Mouse (Mus musculus): ENCODE data around the gene Ssh1. TPM values are rescaled to one million over a fixed set of nuclear protein-coding genes. Genes with fewer than 3 reads are reported as not detected.

Ssh1 gene
- polyA plus RNA-seq, 1 experiment from 2014 or later: 15.1 TPM

GRCm38 (mm10) chr5:113942580-113942979, 51.1 kb downstream of the Ssh1 start:
- H3K4me1 ChIP-seq: no peaks in the 10 kb centered on the region
- no peak overlapping the region for H3K4me3 ChIP-seq
- no peaks in the 10 kb centered on the region for H3K9me3 ChIP-seq
- WGBS: 94% methylated on average over 12 of the region's 12 CpGs
- no peak overlapping the region for H3K4me2 ChIP-seq
- peaks cover 35% of the 10 kb centered on the region; the same call in 1 of the 2 replicates for H3K36me3 ChIP-seq (replicated peaks)
- ATAC-seq (replicated peaks): no peak
- no peak overlapping the region for H3K9ac ChIP-seq
- no peaks in the 10 kb centered on the region for H3K27me3 ChIP-seq (replicated peaks)
- no peak overlapping the region for H3K27ac ChIP-seq

- no peak overlapping the region for H3K27ac ChIP-seq
- no peak overlapping the region for H3K4me3 ChIP-seq
- H3K36me3 ChIP-seq (replicated peaks): peaks cover 17% of the 10 kb centered on the region; the same call in 1 of the 2 replicates
- no peaks in the 10 kb centered on the region for H3K27me3 ChIP-seq (replicated peaks)
- no peaks in the 10 kb centered on the region for H3K9me3 ChIP-seq
- no peaks in the 10 kb centered on the region for H3K4me1 ChIP-seq
- H3K9ac ChIP-seq: no peak overlapping the region
- ATAC-seq (replicated peaks): no peak
- H3K4me2 ChIP-seq: no peak overlapping the region
- WGBS: 52% methylated on average over 12 of the region's 12 CpGs
These were observed 54.3 kb downstream of the Ssh1 start for GRCm38 (mm10) chr5:113939263-113939900.

GRCm38 (mm10) chr5:113937650-113938049, 56.0 kb downstream of the Ssh1 start:
- 0 out of 2 replicates have a peak overlapping the region, but pooled peaks have one; percentile 26 for H3K27ac ChIP-seq
- H3K27me3 ChIP-seq (replicated peaks): no peaks in the 10 kb centered on the region
- no peak for ATAC-seq (replicated peaks)
- WGBS: 36% methylated on average over 7 of the region's 7 CpGs
- H3K4me1 ChIP-seq: no peaks in the 10 kb centered on the region
- no peak overlapping the region for H3K4me2 ChIP-seq
- no peaks in the 10 kb centered on the region for H3K9me3 ChIP-seq
- no peak overlapping the region for H3K9ac ChIP-seq
- peaks cover 11% of the 10 kb centered on the region; the same call in 1 of the 2 replicates for H3K36me3 ChIP-seq (replicated peaks)
- H3K4me3 ChIP-seq: no peak overlapping the region

GRCm38 (mm10) chr5:113933889-113934288, 59.8 kb downstream of the Ssh1 start:
- no peak overlapping the region for H3K27ac ChIP-seq
- H3K4me3 ChIP-seq: no peak overlapping the region
- H3K4me2 ChIP-seq: no peak overlapping the region
- H3K4me1 ChIP-seq: peaks cover 4% of the 10 kb centered on the region
- WGBS: 86% methylated on average over 6 of the region's 6 CpGs
- H3K9ac ChIP-seq: no peak overlapping the region
- no peaks in the 10 kb centered on the region for H3K27me3 ChIP-seq (replicated peaks)
- no peaks in the 10 kb centered on the region for H3K36me3 ChIP-seq (replicated peaks)
- no peaks in the 10 kb centered on the region for H3K9me3 ChIP-seq
- no peak for ATAC-seq (replicated peaks)

GRCm38 (mm10) chr5:113933480-113933879, 60.2 kb downstream of the Ssh1 start:
- H3K36me3 ChIP-seq (replicated peaks): no peaks in the 10 kb centered on the region
- no peaks in the 10 kb centered on the region for H3K27me3 ChIP-seq (replicated peaks)
- peaks cover 4% of the 10 kb centered on the region for H3K4me1 ChIP-seq
- no peaks in the 10 kb centered on the region for H3K9me3 ChIP-seq
- H3K4me2 ChIP-seq: no peak overlapping the region
- no peak for ATAC-seq (replicated peaks)
- H3K9ac ChIP-seq: no peak overlapping the region
- H3K27ac ChIP-seq: no peak overlapping the region
- WGBS: 86% methylated on average over 4 of the region's 4 CpGs
- no peak overlapping the region for H3K4me3 ChIP-seq

- no peak overlapping the region for H3K27ac ChIP-seq
- WGBS: 87% methylated on average over 3 of the region's 3 CpGs
- peaks cover 4% of the 10 kb centered on the region for H3K4me1 ChIP-seq
- H3K27me3 ChIP-seq (replicated peaks): no peaks in the 10 kb centered on the region
- H3K36me3 ChIP-seq (replicated peaks): no peaks in the 10 kb centered on the region
- no peak overlapping the region for H3K4me3 ChIP-seq
- no peak for ATAC-seq (replicated peaks)
- H3K9ac ChIP-seq: no peak overlapping the region
- no peak overlapping the region for H3K4me2 ChIP-seq
- H3K9me3 ChIP-seq: no peaks in the 10 kb centered on the region
These were observed 61.4 kb downstream of the Ssh1 start for GRCm38 (mm10) chr5:113932310-113932709.

GRCm38 (mm10) chr5:113930648-113931609, 62.8 kb downstream of the Ssh1 start:
- H3K27ac ChIP-seq: no peak overlapping the region
- ATAC-seq (replicated peaks): peak; percentile 33; the same call in 1 of the 2 replicates
- H3K36me3 ChIP-seq (replicated peaks): no peaks in the 10 kb centered on the region
- peaks cover 4% of the 10 kb centered on the region for H3K4me1 ChIP-seq
- no peaks in the 10 kb centered on the region for H3K27me3 ChIP-seq (replicated peaks)
- no peak overlapping the region for H3K4me2 ChIP-seq
- H3K9ac ChIP-seq: no peak overlapping the region
- H3K9me3 ChIP-seq: no peaks in the 10 kb centered on the region
- H3K4me3 ChIP-seq: no peak overlapping the region
- 23% methylated on average over 17 of the region's 18 CpGs for WGBS

- H3K9ac ChIP-seq: no peak overlapping the region
- H3K4me3 ChIP-seq: no peak overlapping the region
- H3K27me3 ChIP-seq (replicated peaks): no peaks in the 10 kb centered on the region
- WGBS: 52% methylated on average over 10 of the region's 10 CpGs
- peaks cover 4% of the 10 kb centered on the region for H3K4me1 ChIP-seq
- no peaks in the 10 kb centered on the region for H3K9me3 ChIP-seq
- no peak for ATAC-seq (replicated peaks)
- no peak overlapping the region for H3K27ac ChIP-seq
- H3K36me3 ChIP-seq (replicated peaks): no peaks in the 10 kb centered on the region
- H3K4me2 ChIP-seq: no peak overlapping the region
These were observed 63.6 kb downstream of the Ssh1 start for GRCm38 (mm10) chr5:113929950-113930647.

GRCm38 (mm10) chr5:113929526-113929925, 64.2 kb downstream of the Ssh1 start:
- H3K36me3 ChIP-seq (replicated peaks): no peaks in the 10 kb centered on the region
- ATAC-seq (replicated peaks): no peak
- WGBS: 67% methylated on average over 10 of the region's 10 CpGs

GRCm38 (mm10) chr5:113924608-113925007, 69.1 kb downstream of the Ssh1 start:
- H3K27me3 ChIP-seq (replicated peaks): no peaks in the 10 kb centered on the region
- no peak overlapping the region for H3K9ac ChIP-seq
- H3K4me1 ChIP-seq: peaks cover 6% of the 10 kb centered on the region; the same call in 1 of the 2 replicates
- 89% methylated on average over 4 of the region's 4 CpGs for WGBS
- no peak overlapping the region for H3K27ac ChIP-seq
- no peak overlapping the region for H3K4me3 ChIP-seq
- H3K4me2 ChIP-seq: no peak overlapping the region
- no peaks in the 10 kb centered on the region for H3K9me3 ChIP-seq
- H3K36me3 ChIP-seq (replicated peaks): no peaks in the 10 kb centered on the region
- no peak for ATAC-seq (replicated peaks)

More at GRCm38 (mm10) chr5:113929526-113929925, 64.2 kb downstream of the Ssh1 start:
- no peak overlapping the region for H3K9ac ChIP-seq
- H3K27ac ChIP-seq: no peak overlapping the region
- no peaks in the 10 kb centered on the region for H3K9me3 ChIP-seq
- no peak overlapping the region for H3K4me2 ChIP-seq
- H3K27me3 ChIP-seq (replicated peaks): no peaks in the 10 kb centered on the region
- no peak overlapping the region for H3K4me3 ChIP-seq
- peaks cover 4% of the 10 kb centered on the region for H3K4me1 ChIP-seq

GRCm38 (mm10) chr5:113921310-113922166, 72.2 kb downstream of the Ssh1 start:
- H3K9me3 ChIP-seq: no peaks in the 10 kb centered on the region
- peaks cover 6% of the 10 kb centered on the region; the same call in 1 of the 2 replicates for H3K4me1 ChIP-seq
- H3K27me3 ChIP-seq (replicated peaks): no peaks in the 10 kb centered on the region
- H3K4me3 ChIP-seq: no peak overlapping the region
- no peak for ATAC-seq (replicated peaks)
- no peak overlapping the region for H3K9ac ChIP-seq
- H3K4me2 ChIP-seq: no peak overlapping the region
- WGBS: 13% methylated on average over 6 of the region's 6 CpGs
- H3K36me3 ChIP-seq (replicated peaks): no peaks in the 10 kb centered on the region
- peak overlapping the region; percentile 61 for H3K27ac ChIP-seq
